Mouse (Mus musculus) ES-CJ7 (cell line): ENCODE data around the gene Dab2ip.

Experiments used
- DNase-seq: peaks from one replicate; pipeline ENCODE4 v3.0.0; 2011; ENCODE audit warnings: low read depth, low spot score

The Dab2ip gene

GRCm38 (mm10) chr2:35715485-35715884, 157.4 kb downstream of the Dab2ip start:
- no peak for DNase-seq

- no peak for DNase-seq
These were observed 158.1 kb downstream of the Dab2ip start for GRCm38 (mm10) chr2:35716175-35716574.

GRCm38 (mm10) chr2:35718003-35718500, 160.0 kb downstream of the Dab2ip start:
- DNase-seq: no peak

GRCm38 (mm10) chr2:35718662-35719061, 160.6 kb downstream of the Dab2ip start:
- DNase-seq: no peak

- no peak for DNase-seq
These were observed 161.4 kb downstream of the Dab2ip start for GRCm38 (mm10) chr2:35719230-35720005.

- no peak for DNase-seq
These were observed 162.0 kb downstream of the Dab2ip start for GRCm38 (mm10) chr2:35720104-35720503.

- no peak for DNase-seq
These were observed 162.5 kb downstream of the Dab2ip start for GRCm38 (mm10) chr2:35720550-35720949.

GRCm38 (mm10) chr2:35720956-35721355, 162.9 kb downstream of the Dab2ip start:
- DNase-seq: no peak

GRCm38 (mm10) chr2:35722821-35723220, 164.8 kb downstream of the Dab2ip start:
- peak; percentile 28 for DNase-seq

GRCm38 (mm10) chr2:35723267-35723666, 165.2 kb downstream of the Dab2ip start:
- no peak for DNase-seq

- DNase-seq: no peak
These were observed 165.6 kb downstream of the Dab2ip start for GRCm38 (mm10) chr2:35723691-35724090.

- DNase-seq: no peak
These were observed 170.6 kb downstream of the Dab2ip start for GRCm38 (mm10) chr2:35728633-35729032.

- DNase-seq: no peak
These were observed 171.3 kb downstream of the Dab2ip start for GRCm38 (mm10) chr2:35729077-35730065.

GRCm38 (mm10) chr2:35731671-35732449, 173.8 kb downstream of the Dab2ip start:
- DNase-seq: no peak

GRCm38 (mm10) chr2:35735001-35735400, 176.9 kb downstream of the Dab2ip start:
- DNase-seq: peak; percentile 67

GRCm38 (mm10) chr2:35736061-35736460, 178.0 kb downstream of the Dab2ip start:
- DNase-seq: peak; percentile 41

- DNase-seq: no peak
These were observed 179.5 kb downstream of the Dab2ip start for GRCm38 (mm10) chr2:35737467-35738027.

- DNase-seq: no peak
These were observed 181.7 kb downstream of the Dab2ip start for GRCm38 (mm10) chr2:35739669-35740254.

- no peak for DNase-seq
These were observed 187.8 kb downstream of the Dab2ip start for GRCm38 (mm10) chr2:35745876-35746275.

GRCm38 (mm10) chr2:35746638-35747037, 188.6 kb downstream of the Dab2ip start:
- DNase-seq: no peak
